Mouse (Mus musculus): ENCODE results near the gene Mtif2.
"Not testable (repeated sequence)": the region's sequence is repeated elsewhere in the genome, so short reads cannot be mapped to it uniquely, and the experiment has no call there.

Mtif2 gene

DNA sequence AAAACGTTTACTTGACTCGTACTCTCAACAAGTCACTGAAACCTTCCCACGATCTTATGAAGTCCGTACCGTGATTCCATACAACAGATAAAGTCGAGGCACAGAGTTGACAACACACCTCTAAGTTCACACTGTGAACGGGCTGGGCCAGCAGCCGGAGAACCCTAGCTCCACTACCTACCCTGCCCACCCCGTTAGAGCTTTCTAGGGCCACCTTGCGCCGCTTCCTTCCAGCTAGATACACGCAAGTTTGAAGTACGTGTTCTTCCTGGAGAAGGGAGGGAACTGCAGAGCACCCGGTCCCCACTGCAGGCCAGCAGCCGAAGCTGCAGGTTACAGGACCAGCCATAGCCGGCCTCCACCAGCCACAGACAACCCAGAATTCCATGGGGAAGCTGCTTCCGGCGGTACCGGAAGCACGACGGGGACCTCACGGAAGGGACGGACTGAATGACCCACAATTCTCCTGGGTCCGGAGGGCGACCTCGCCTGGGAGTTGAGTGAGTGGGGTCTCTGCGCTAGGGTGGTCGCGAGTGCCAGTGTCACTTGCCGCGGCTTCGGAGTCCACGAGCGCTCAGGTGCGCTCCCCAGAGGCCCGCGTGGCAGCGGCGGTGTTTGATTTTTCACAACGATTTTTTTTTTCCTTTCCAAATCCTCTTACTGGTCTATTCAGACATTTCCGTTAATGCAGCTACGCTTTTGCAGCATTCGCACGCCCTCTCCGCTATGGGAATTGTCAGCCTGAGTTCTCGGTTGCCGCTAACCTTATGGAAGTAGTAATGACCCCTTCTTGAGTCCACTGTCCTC is at the start of gene Mtif2:
Gene Mtif2 (plus strand): TSS at position 421 of the 807 bp plus-strand sequence.
- peak; percentile 83 for DNase-seq (ENCODE audit: low spot score)

DNA sequence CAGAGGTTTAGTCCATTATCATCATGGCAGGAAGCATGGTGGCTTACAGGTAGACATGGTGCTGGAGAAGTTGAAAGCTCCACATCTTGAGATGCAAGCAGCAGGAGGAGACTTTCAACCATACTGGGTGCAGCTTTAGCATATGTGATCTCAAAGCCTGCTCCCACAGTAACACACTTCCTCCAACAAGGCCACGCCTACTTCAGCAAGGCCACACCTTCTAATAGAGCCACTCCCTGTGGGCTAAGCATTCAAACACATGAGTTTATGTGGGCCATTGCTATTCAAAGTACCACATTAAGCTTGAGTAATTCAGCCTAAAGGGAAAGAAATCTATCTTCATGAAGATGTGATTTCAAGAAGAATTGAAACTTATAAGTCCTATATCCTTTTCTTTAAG is 33.1 kb upstream of the Mtif2 start:
- no peak for DNase-seq (ENCODE audit: low spot score)

- DNase-seq (ENCODE audit: low spot score) = no peak
These were observed 29.2 kb upstream of the Mtif2 start for GRCm38 (mm10) chr11:29496962-29497361.

- no peak for DNase-seq (ENCODE audit: low spot score)
These were observed 22.0 kb upstream of the Mtif2 start for GRCm38 (mm10) chr11:29503948-29504893.

DNA sequence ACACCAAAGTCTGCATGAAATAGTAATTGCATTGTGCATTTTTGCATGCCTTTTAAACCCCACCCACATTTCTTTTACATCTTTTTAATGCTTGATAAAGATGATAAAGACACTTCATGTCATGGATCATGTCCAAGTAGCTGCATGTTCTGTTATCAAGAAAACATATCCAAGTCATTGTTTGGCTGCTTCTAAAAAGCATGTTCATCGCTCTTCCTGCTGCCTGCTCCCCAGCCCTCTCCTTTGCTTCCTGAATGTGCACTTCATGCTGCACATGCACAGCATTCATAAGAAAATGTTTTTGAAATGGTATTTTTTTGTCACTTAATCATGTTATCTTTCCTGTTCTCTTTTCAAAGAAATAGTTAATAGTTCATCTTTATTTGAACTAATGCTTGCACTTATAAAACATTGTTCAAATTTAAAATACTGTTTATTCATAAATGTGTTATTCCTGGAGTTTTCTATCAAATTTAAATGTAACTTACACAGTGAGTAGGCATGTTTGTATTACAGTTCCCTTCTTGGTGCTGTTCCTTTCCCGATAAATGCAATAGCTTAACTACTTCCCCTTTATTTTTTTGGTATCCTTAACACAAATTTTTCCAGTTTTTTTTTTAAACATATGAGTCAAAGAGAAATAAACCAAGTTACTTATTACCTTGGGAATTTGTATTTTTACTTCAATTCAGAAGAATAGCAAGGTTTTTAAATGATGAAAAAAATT is 21.1 kb upstream of the Mtif2 start:
- DNase-seq (ENCODE audit: low spot score) = no peak

GRCm38 (mm10) chr11:29509421-29509820 is 16.8 kb upstream of the Mtif2 start:
- no peak for DNase-seq (ENCODE audit: low spot score)

DNA sequence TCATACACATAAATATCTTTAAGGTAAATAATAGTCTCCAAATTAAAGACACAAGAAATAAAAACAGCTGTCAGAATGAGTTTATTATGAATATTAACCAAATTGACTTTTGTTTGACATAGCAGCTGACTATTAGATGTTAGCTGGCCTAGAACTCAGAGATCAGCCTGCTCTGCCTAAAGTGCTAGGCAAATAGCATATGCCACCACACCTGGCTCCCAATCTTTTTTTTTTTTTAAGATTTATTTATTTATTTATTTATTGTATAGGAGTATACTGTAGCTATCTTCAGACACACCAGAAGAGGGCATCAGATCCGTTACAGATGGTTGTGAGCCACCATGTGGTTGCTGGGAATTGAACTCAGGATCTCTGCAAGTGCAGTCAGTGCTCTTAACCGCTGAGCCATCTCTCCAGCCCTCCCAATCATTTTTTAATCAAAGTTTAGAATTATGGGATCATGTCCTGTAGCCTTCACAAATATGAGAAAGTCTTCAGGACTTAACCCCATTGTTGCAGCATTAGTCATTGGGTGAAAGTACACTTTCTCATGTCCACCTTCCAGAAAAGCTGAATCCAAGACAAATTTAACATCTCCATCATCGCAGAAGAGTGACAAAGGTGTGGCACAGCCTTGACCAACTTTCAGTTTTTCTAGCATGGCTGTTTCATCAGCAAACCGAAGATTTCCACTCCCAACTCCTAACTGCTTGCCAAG is 13.2 kb upstream of the Mtif2 start:
- DNase-seq (ENCODE audit: low spot score) = no peak

GRCm38 (mm10) chr11:29514325-29514681 is 11.9 kb upstream of the Mtif2 start:
- DNase-seq (ENCODE audit: low spot score) = no peak

DNA sequence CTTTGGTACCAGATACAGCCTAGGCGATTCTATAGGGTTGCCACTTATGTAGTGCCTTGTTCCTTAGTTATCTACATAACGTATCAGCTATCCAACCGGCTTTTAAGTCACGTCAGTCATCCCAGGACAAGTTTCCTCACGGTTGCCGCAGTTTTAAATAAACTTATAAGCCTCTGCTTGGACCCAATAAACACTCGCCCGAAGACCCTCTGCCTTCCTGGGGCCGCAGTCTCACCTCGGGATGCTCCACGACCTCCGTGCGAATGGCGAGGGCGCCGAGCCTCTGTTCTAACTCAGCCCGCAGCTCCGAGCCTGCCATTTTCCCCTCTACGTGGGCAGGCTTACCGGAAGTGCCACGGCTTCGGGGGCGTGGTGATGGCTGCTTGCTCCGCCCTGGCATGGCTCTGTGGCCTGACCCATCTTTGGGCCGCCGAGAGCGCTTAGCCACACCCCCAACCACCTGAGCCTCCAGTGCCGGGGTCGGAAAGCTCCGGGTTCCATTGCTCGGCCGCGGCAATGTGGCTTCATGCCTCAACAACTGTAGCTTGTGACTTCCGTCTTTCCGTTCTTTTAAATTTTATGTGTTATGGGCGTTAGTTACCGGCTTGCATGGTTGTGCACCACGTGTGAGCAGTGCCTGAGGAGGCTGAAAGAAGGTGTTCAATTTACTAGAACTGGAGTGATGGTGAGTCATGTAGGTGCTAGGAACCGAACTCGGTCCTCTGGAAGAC is 11.4 kb upstream of the Mtif2 start, which contains the start of gene Prorsd1:
Gene Prorsd1 (minus strand): TSS at position 352 of the 731 bp plus-strand sequence.
- peak; percentile 92 for DNase-seq (ENCODE audit: low spot score)

DNA sequence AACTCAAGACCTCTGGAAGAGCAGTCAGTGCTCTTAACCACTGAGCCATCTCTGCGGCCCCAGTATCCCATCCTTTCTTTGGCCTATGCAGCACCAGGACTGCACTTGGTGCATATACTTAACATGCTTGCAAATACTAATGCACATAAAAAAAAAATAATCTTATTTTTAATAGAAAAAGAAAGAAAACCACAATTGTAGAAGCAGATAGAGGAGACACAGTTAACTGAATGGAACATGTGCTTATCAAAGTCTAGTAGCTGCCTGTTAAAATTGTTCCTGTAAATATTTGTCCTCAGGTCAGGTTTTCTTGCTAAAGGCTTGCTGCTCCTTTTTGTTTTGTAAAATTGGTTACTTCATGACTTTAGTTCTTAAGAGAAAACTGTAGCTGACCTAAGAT is 12.0 kb downstream of the Mtif2 start:
- no peak for DNase-seq (ENCODE audit: low spot score)

- no peak for DNase-seq (ENCODE audit: low spot score)
These were observed 18.2 kb downstream of the Mtif2 start for GRCm38 (mm10) chr11:29544225-29544945.

DNA sequence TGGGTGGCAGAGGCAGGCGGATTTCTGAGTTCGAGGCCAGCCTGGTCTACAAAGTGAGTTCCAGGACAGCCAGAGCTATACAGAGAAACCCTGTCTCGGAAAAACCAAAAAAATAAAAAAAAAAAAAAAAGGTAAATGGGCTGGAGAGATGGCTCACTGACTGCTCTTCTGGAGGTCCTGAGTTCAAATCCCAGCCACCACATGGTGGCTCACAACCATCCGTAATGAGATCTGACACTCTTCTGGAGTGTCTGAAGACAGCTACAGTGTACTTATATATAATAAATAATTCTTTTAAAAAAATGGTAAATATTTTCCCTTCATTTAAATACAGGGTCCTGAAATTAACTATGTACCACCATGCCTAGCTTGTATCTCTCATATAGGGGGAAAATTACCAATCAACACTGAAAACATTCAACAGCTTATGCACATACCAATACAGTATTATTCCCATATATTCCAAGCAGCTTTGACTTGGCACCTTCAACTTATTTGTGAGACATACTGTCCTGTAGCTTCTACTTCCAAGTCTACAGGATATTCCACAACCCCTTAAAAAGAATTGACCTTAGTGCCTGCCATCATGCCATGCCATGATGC is 19.0 kb downstream of the Mtif2 start:
- not testable (repeated sequence) for DNase-seq (ENCODE audit: low spot score)

- DNase-seq (ENCODE audit: low spot score) = not testable (repeated sequence)
These were observed 20.1 kb downstream of the Mtif2 start for GRCm38 (mm10) chr11:29546297-29546696.

GRCm38 (mm10) chr11:29546762-29547161 is 20.6 kb downstream of the Mtif2 start:
- DNase-seq (ENCODE audit: low spot score) = no peak

DNA sequence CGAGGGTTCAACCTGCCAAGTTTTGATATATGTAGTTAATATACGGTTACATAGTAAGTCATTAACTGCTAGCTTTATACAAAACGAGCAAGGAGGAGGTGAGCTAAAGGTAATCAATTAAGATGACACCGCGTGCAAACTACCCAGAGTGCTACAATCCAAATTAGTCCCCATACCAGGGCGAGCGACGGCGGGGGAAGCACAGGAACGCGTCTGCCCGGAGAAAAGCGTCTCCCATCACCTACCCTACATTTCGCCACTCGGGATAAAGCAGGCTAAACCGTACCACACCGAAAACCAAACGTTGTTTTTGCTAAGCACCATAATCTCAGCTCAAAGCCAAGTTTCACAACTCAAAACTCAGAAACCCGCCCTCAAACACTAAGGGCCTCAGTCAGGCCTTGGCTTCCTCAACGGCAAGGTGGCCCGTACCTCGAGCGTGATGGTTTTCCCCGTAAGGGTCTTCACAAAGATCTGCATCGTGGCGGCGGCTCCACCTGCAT is 21.1 kb downstream of the Mtif2 start:
- DNase-seq (ENCODE audit: low spot score) = no peak

- DNase-seq (ENCODE audit: low spot score) = peak; percentile 92
These were observed 21.7 kb downstream of the Mtif2 start, which contains the start of the genes Clhc1 and Rps27a for GRCm38 (mm10) chr11:29547752-29548503. TSS of gene Clhc1 (plus strand) at chr11:29547950. TSS of gene Rps27a (minus strand) at chr11:29548109.

- no peak for DNase-seq (ENCODE audit: low spot score)
These were observed 22.6 kb downstream of the Mtif2 start for GRCm38 (mm10) chr11:29548504-29549424.

DNA sequence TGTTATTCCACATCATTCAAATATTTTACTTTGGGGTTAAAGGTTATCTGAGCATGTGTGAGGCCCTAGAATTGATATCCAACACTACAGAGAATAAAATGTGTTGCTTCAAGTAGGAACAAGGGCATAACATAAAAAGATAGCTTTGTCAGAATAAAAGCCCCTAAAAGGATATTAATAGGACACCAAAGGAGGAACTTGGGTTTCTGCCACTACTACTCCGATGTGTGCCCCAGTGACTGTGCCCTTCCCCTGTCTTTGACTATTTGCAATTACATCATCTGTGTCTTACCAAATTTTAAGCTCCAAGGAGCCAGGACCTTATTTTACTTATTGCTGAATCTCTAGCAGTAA is 23.2 kb downstream of the Mtif2 start:
- DNase-seq (ENCODE audit: low spot score) = no peak

Data from testis, postnatal 14 days (tissue).